Mouse (Mus musculus): Measurements from ENCODE around the gene Krtap31-1.

GRCm38 (mm10) chr11:99937751-99938264 is 30.1 kb downstream of the Krtap31-1 start:
- TF ChIP-seq CTCF (IDR thresholded peaks at IDR 0.05; ENCODE audit: low read depth) (no peak), EP300 (IDR thresholded peaks at IDR 0.05; ENCODE audit: low read depth) (no peak)

All from heart, postnatal 0 days (tissue).